Mouse (Mus musculus): ENCODE measurements around the gene Lmod2.
A peak's percentile ranks its signal among the peaks of the same experiment; 100 is the strongest.

Gene Lmod2

DNA sequence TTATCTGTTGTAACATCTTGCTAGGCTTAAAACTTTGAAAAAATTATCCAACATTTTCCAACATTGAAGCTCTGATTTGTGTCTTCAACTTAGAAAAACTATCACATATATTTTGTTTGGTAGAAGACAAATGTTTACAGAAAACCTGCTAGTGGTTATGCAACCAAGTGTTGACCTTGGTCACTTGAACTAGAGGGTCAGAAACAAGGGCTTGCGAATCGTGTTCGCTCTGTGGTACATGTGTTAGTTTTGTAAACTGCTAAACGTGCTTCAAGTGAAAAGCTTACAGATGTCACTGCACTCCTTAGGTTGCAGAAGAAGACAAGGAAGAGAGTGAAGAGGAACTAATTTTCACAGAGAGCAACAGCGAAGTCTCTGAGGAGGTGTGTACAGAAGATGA, 5.4 kb downstream of the Lmod2 start:
- no peak for DNase-seq

DNA sequence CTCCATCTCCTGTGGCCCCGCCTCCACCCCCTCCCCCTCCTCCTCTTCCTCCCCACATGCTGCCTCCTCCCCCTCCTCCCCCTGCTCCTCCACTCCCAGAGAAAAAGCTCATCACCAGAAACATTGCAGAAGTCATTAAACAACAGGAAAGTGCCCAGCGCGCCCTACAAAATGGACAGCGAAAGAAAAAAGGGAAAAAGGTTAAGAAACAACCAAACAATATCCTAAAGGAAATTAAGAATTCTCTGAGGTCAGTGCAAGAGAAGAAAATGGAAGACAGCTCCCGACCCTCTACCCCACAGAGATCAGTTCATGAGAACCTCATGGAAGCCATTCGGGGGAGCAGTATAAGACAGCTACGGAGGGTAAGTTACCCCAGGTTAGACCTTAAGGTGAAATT, 6.7 kb downstream of the Lmod2 start:
- no peak for DNase-seq

DNA sequence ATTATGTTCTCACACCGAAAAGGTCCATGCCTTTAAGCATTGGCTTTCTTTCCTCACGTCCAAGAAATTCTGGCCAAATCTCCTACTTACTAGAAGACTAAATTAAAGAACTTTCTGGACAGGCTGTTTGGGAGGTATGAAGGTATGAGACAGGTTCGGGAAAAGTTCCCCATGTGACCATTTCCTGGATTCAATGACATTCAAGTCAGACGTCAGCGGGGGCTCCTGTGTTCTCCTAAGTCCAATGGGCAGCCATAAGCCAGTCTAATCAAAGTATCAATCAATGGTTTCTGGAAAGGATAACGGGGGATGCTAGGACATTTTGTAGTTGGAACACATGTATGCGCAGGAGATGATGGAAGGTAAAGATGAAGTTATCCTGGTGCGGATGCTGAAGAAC, 8.1 kb downstream of the Lmod2 start:
- DNase-seq = no peak

DNA sequence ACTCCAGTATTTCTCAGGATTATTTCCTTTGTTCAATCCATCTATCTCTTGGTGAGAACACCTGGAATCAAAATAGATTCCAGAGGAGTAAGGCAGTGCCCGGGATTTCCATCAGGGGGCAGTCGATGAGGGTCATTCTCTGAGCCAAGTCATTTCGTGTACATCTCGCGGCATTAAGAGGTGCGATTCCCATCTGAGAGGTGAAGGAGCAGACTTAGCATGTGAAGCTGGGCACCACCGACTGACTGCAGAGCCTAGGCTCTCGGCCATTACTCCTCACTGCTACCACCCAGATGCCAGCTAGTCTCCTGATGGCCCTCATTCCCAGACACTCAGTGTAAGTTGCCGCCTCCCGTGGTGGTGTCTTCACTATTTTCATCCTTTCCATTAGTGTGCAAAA, 8.9 kb downstream of the Lmod2 start:
- DNase-seq = no peak

DNA sequence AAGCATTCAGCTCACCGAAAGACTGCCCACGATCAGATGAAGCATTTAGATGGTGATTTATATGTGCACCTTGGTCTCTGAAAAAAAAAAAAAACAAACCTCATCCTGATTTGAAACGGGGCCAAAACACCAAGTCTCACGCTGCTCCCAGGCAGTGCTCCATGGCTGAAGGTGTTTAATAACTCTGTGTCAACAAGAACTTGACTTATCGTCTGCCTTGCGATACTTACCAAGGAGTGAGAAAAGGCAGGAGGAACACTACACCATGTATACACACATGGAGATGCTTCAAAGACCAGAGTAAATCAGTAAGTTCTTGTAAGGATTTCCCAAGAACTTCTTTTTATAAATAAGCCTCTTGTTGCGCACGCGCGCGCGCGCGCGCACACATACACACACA, 10.0 kb downstream of the Lmod2 start:
- DNase-seq = no peak

DNA sequence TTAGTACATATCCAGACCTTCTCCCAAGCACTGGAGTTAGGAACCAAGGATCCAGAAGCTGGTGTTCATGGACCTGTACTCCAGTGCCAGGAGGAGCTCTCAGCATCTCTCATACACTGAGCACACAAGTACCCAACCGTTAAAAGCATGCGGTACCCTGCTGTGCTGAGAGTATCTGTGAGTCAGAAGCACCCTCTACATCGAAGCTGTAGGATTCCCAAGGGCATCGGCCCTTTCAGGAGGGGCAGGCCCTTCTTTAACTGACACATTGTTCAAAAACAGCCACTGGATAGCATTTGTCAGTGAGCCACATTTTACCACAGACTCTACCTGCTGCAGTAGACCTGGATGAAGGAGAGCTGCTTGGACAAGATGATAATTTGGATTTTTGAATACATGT, 10.6 kb downstream of the Lmod2 start:
- DNase-seq = no peak

DNA sequence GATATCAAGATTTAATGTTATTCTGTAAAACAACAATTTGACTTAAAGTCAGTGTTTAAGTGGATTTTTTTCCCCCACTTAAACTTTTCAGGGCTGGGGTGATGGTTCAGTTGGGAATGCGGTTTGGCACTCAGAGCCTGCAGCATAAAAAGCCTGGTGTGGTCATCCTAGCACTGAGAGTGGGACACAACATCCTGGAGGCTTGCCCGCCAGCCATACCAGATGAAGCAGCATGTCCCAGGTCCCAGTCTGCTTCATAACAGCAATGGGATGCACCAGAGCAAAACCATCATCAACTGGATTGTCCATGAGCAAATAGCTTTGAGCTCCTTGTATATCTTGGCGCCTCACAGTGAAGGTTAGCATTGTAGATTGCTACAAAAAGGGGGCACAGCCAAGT, 11.1 kb downstream of the Lmod2 start:
- no peak for DNase-seq

DNA sequence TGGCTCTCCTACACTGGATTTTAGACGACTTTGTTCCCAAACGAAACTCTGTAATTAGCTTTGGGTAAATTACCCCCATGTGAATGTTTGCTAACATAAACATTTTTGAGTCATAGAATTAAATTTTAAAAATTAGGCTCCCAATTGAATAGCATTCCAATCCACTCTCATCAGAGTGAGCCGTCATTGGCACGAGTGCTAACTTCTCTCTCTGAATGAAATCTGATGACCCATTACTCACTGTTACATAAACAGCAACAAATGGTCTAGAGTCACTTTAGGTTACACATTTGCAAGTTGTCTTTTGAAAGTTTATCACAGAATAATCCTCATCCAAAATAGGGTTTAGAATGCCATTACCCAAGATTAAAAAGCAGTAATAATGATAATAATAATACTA, 12.0 kb downstream of the Lmod2 start:
- DNase-seq = no peak

DNA sequence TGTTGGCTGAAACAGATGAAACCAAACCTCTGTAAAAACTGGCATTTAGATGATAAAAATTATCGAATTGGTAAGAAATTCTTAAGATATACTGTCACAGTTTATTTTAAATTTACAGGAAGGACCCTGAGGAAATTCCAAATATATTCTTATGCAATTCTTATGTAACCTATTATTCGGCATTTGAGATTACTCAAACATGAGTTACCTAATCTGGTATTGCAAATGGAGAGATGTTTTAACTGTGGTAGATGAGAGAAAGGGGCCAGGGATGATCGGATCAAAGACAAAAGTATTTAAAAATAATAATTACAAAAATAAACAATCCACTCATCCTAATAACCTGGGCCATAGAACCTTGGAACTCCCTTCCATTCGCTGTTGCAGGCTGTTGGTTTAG, 12.8 kb downstream of the Lmod2 start:
- DNase-seq = no peak

DNA sequence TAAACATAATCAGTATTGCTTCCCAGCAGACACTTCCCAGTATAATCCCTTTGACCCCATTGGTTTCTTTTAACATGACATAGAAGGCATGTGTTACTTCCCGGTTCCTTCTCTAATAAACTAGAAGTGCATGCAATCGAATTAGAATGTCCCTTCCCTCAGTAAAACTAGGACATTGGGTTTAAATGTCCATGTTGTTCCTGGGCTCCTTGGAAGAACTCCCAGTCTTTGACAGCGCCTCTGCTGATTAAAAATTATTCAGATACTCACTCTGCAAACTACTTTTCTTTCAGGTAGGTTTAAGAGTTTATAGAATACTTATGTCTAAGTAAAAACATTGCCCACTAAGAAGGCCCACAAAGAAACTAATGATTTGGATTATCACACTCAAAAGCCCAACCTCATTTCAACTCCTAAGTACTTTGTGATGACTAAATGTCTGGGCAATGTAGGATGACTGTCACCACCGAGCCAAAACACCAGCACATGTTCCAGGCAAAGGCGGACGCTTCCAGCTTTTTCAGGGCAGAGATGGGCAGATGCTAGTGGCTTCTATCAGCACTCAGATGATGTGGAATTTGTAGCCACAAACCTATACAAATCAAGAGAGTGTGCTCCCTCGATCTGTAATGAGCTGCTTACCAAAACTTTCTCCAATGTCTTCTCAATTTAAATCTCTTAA, 14.7 kb downstream of the Lmod2 start:
- DNase-seq = no peak

DNA sequence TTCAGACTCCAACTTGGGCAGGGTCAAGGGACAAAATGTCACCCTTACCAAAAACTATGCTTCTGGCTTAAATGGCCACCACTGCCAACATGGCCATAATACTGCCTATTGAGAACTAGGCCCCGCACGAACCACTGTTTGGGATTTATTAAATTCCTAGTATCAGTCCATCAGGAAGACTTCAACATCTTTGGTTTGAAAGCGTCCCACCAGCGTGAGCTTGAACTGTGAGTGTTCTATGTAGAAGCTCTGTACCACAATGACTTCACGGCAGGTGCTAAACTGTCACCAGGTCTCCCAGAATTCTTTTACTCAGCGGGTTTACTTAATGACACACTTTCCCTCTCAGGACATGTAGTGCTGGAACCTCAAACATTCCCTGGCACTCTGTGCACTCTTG, 15.8 kb downstream of the Lmod2 start:
- no peak for DNase-seq

DNA sequence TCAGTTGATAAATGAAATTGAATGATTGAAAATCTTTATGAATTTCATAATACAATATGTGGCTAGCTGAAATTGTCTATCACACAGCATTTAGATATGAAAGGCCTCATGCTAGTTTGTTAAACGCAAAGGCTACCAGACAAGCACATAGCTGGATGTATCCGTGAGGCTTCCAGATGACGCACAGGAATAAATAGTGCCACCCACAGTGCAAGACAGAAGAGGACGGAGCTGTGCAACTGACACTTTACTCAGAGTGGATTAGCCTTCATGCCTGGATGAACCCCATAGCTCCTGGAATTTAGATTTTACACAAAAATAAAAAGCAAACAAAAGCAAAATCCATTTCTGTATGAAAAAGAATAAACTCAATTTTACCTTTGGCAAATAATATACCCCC, 16.4 kb downstream of the Lmod2 start:
- DNase-seq = no peak

DNA sequence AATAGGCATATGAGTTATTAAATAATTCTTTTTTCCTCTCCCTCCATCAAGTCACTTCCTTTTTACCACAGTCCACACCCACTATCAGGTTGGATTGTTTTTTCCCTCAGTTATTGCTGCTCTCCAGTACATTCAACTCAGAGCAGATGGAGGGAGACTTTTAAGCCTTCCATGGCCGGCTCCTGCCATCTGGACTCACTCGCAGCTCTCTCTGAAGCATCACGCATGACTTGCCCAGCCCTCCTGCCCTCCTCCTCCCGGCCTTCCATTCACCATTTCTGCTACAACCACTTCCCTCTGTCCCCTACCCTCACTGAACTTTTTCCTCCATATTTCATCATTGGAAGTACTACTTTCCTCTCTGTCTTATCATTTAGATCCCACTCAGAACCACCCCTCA, 19.2 kb downstream of the Lmod2 start:
- no peak for DNase-seq

DNA sequence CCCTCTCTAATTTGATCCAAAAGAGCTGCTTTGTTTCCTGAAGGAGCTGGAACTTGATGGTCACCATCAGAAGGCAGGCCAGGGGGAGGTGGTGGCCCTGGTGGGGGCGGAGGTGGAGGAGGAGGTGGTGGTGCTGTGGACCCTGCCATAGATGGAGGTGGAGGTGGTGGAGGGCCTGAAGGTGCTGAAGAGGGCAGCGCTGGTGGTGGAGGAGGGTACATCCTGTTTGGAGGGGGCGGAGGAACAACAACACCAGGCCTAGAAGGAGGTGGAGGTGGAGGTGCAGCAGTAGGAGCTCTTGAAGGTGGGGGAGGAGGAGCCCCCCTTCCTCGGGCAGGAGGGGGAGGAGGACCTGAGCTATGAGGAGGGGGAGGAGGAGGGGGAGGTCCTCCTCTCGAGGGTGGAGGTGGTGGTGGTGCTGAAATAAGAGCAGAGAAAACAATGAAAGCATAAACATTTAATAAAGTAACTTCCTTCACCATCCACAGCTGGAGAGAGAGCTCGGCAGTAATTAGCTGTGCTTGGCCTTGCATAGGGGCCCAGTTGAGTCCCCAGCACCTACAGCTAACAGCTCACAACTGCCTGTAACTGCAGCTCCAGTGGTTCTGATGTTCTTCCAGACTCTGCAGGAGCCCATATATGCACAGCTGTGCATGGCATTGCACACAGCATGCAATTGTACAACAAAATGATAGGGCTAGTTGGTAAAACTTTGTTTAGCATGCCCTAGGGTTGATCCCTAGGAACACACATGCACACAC, 21.9 kb downstream of the Lmod2 start:
- no peak for DNase-seq

DNA sequence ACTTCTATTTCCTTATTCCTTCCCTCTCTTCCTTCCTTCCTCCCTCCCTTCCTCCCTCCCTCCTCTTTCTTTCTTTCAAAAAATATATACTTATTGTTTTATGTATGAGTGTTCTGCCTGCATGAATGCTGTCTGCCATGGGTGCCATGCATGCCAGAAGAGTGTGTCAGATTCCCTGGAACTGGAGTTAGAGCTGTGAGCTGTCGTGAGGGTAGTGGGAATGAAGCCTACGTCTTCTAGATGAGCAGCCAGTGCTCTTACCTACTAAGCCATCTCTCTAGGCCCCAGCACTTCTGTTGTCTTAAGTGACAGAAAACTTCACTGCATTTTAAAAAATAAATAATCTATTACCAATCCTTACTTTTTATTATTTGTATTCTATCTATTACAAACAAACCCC, 23.4 kb downstream of the Lmod2 start:
- no peak for DNase-seq

DNA sequence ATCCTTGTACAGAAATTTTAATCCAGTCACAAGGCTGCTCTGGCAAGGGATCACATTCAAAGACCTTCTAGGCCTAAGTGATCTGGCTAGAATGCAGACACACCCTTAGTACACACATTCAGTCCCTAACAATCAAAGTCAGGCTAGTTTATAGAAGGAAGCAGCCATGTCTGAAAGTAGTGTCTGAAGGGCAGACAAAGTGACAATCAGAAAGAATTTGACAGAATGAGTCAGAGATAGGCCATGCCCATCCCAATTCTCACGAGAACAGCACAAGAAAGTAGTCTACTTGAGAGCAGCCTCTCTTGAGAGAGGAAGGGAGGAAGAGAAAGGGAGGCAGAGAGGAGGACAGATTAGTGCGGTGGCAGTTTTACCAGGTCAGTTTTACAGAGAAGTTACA, 24.5 kb downstream of the Lmod2 start:
- no peak for DNase-seq

DNA sequence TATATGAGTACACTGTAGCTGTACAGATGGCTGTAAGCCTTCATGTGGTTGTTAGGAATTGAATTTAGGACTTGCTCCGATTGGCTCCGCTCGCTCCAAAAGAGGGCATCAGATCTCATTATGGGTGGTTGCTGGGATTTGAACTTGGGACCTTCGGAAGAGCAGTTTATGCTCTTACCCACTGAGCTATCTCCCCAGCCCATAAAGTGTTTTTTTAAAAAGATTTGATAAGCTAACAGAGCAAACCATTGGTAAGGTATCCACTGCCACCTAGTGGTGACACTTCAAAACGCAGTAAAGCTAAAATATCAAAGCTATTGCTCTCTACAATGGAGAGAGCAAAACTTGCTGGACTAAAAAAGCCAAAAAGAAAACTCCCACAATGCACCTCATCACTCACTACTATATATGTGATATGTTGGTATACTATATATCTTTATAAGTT, 30.0 kb downstream of the Lmod2 start:
- peak; percentile 72 for DNase-seq

DNA sequence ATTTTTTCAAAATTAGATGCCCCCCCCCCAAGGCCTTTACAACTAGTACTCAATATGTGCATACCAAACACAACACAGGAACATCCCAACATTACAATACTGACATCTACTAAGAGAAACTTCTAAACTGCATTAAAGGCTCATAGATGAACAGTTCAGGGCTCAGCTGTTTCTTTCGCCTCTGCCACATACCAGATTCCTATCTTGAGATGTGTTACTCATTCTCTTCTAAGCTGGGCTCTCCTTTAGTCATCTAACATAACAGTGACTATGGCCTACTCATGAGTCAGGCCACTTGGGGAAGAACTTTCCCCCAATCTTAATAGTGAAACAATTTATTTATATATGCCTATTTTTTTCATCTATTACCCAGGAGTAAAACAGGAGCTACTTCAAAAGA, 30.9 kb downstream of the Lmod2 start:
- DNase-seq = no peak

DNA sequence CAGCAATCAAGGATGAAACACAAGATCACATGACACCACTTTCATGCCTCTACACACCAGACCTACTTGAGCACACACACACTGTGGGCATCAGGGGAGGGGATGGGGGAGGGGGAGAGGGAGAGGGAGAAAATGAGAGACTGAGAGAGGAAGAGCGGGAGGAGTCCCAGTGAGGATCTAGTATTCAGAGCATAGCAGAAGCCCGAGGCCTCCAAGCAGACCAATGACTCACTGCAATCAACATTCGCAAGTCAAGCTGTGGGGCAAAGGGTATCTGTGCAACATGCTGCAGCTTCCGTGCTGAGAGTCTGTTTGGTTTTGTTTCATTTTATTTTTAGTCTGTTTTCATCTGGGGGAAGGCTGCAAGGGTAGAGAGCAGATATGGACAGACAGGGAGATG, 34.5 kb downstream of the Lmod2 start:
- DNase-seq = no peak

DNA sequence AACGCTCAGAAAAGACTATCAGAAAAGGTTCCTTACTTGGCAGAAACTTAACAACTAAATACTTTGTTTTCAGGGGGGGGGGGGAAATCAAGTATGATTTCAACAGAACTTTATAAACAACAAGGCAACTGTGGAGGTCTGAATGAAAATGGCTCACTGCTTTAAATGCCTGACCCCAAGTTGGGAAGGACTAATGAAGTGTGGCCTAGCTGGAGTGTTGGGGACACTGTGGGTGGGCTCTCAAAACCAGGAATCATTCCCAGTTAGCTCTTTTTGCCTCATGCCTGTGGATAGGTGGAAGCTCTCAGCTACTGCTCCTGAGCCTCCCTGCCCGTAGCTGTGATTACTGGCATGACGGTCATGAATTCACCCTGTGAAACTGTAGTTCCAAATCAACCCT, 36.5 kb downstream of the Lmod2 start:
- no peak for DNase-seq

DNA sequence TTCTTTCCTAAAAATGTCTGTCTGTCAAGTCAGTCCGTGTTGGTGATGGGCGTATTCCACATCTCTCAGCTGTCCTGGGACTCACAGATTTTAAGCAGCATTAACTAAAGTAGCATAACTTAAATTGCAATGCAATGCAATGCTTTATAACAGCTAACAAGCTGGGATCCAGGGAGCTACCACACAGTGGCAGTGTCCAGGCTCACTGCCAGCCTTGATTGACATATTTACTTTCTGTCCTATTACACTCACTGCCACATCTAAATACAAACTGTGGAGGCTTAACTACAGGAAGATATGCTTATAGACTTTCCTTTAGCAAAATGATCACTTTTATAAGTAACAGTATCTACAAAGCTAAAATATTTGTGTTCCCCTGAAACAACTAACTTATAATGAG, 38.3 kb downstream of the Lmod2 start:
- DNase-seq = no peak

DNA sequence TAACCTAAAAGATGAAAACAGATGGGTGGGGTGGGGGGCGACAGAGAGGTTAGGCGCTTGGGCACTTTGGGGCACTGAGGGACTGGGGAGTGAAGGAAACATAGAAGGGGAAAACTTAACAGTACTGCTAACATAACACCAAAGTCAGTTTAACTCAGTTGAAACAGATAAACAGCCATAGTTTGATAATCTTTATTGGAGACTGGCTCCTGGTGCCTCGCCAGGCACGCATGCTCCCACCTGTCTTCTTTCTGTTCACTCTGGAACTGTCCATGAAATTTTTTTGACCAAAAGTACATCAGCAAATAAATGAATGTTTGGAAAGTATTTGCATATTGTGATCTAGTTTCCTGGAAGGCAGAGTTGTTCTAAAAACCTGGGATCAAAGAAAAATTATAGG, 43.7 kb downstream of the Lmod2 start:
- no peak for DNase-seq

DNA sequence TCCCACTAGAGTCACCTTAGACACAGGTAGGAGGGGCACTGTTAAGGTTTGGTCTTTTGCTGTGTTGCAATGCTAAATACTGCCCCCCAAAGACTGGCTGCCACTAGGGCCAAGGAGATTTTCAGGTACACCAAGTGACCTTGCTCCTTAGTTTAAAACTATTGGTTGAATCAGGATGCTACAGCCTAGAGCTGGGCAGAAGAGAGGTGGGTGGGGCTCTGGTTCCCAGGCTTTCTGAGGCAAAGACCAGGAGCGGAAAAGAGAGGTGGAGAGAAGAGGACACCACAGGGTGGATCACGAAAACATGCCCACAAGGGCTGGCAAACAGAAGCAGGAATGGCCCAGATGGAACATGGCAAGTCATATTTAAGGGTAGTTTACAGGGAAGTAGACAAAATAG, 44.6 kb downstream of the Lmod2 start:
- no peak for DNase-seq

DNA sequence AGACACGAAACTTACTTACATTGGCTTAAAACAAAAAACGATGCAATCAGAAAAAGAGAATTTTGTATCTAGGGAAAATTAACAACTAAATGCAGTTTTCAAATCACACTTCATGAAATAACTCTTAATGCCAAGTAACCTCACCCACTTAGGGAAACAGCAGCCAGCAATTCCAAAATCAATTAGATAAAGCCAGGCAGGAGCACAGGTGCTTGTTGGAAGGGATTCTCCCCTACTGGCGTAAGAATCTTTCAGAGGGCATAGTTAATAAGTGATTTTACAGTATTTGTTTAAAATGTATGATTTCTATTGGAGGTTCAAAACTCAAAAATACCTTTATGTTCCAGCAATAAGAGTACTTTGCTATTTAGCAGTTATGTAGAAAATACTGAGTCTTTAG, 45.4 kb downstream of the Lmod2 start:
- no peak for DNase-seq
